Mouse (Mus musculus) ES-E14 (cell line): ENCODE data around the gene Scand1. TPM values are rescaled to one million over a fixed set of nuclear protein-coding genes. Genes with fewer than 3 reads are reported as not detected.

Experiments
- DNase-seq: peaks from one replicate; pipeline ENCODE4 v3.0.0-alpha.2; 2013; ENCODE audit warnings: low read depth, low spot score
- H3K27ac ChIP-seq: 2 replicates; pipeline ENCODE4 v1.5.1; 2012; ENCODE audit warnings: low read depth, mild to moderate bottlenecking, low read length, moderate library complexity, mixed read lengths; ENCODE audit not compliant: poor library complexity, insufficient read depth, severe bottlenecking
- H3K36me3 ChIP-seq: 2 replicates; pipeline ENCODE4 v1.6.1; 2012; ENCODE audit warnings: mild to moderate bottlenecking, low read length, moderate library complexity, mixed read lengths; ENCODE audit not compliant: control insufficient read depth, poor library complexity, insufficient read depth, severe bottlenecking
- H3K4me1 ChIP-seq, 2 experiments: fragments of 150-350 bp in 1 of 2; sonication (generic) in 1 of 2; 2 replicates each; pipeline ENCODE4 v1.6.1; 2012; ENCODE audit warnings: low read length in 2 of 2, mild to moderate bottlenecking in 1 of 2, mixed read lengths in 1 of 2; ENCODE audit not compliant: control insufficient read depth in 2 of 2, insufficient read depth in 2 of 2, poor library complexity in 1 of 2
- H3K4me3 ChIP-seq, 2 experiments: fragments of 150-350 bp in 1 of 2; sonication (generic) in 1 of 2; 2 replicates each; pipeline ENCODE4 v1.5.1; 2012; ENCODE audit warnings: low read length in 2 of 2, low read depth in 1 of 2, mild to moderate bottlenecking in 1 of 2, mixed read lengths in 1 of 2; ENCODE audit not compliant: insufficient read depth in 1 of 2, poor library complexity in 1 of 2, severe bottlenecking in 1 of 2
- H3K9ac ChIP-seq: 2 replicates; pipeline ENCODE4 v1.6.1; 2012; ENCODE audit warnings: low read depth, mild to moderate bottlenecking, low read length, mixed read lengths; ENCODE audit not compliant: poor library complexity, insufficient read depth, severe bottlenecking
- H3K9me3 ChIP-seq: fragments of 150-350 bp; sonication (generic); 2 replicates; pipeline ENCODE4 v1.6.1; 2012; ENCODE audit warnings: low read depth, mild to moderate bottlenecking, low read length; ENCODE audit not compliant: control insufficient read depth, insufficient read depth
- CHD2 ChIP-seq: IDR thresholded peaks from 2 replicates; pipeline ENCODE4 v1.6.1; 2014; ENCODE audit warnings: mild to moderate bottlenecking, low read depth, low read length, inconsistent platforms
- HCFC1 ChIP-seq: IDR thresholded peaks from 2 replicates; pipeline ENCODE4 v1.6.1; 2012; ENCODE audit warnings: low read length, inconsistent platforms, borderline replicate concordance; ENCODE audit not compliant: insufficient read depth
- MAFK ChIP-seq: IDR thresholded peaks from 2 replicates; pipeline ENCODE4 v1.6.1; 2014; ENCODE audit warnings: mild to moderate bottlenecking, low read depth, low read length, inconsistent platforms; ENCODE audit not compliant: insufficient read depth
- ZC3H11A ChIP-seq: IDR thresholded peaks from 2 replicates; pipeline ENCODE4 v1.6.1; 2012; ENCODE audit warnings: low read depth, mild to moderate bottlenecking, inconsistent platforms, low read length, borderline replicate concordance
- ZNF384 ChIP-seq: IDR thresholded peaks from 2 replicates; pipeline ENCODE4 v1.6.1; 2012; ENCODE audit warnings: low read depth, low read length, inconsistent platforms
- in situ Hi-C, 2 experiments: fragments of 600-800 bp; cut with MboI; formaldehyde crosslinking; loops; one replicate each; pipeline ENCODE4 v1.15.1; 2025; ENCODE audit warnings: low sequenced_read_pairs in 2 of 2, inconsistent platforms in 1 of 2; ENCODE audit not compliant: unreplicated experiment in 2 of 2
- total RNA-seq: library from RNA; depleted of rRNA; stranded (reverse); fragments of 300-350 nt; gene quantifications from 2 replicates; pipeline ENCODE4 v1.2.3, GENCODE M21; 2012

Gene Scand1
- total RNA-seq, 1 experiment = 26.0 TPM

GRCm38 (mm10) chr2:156304351-156304750, 8.2 kb downstream of the Scand1 start:
- no peaks in the 10 kb centered on the region for H3K9me3 ChIP-seq
- H3K9ac ChIP-seq = no peak overlapping the region
- no peak for TF ChIP-seq MAFK
- no peak for TF ChIP-seq ZC3H11A
- TF ChIP-seq CHD2 = no peak
- no peak for TF ChIP-seq HCFC1
- no peak for TF ChIP-seq ZNF384
- no peak overlapping the region for H3K27ac ChIP-seq
- H3K4me1 ChIP-seq = no peaks in the 10 kb centered on the region
- no peak for DNase-seq
- peaks cover 39% of the 10 kb centered on the region for H3K36me3 ChIP-seq
- no peak overlapping the region for H3K4me3 ChIP-seq
- in situ Hi-C loops = no loop called here

- no peak for DNase-seq
- in situ Hi-C loops = no loop called here
- H3K9ac ChIP-seq = no peak overlapping the region
- H3K4me3 ChIP-seq = no peak overlapping the region
- no peaks in the 10 kb centered on the region for H3K4me1 ChIP-seq
- peaks cover 42% of the 10 kb centered on the region for H3K36me3 ChIP-seq
- no peaks in the 10 kb centered on the region for H3K9me3 ChIP-seq
- H3K27ac ChIP-seq = no peak overlapping the region
- TF ChIP-seq HCFC1 (no peak), CHD2 (no peak), ZNF384 (no peak), ZC3H11A (no peak), MAFK (no peak)
These were observed 10.4 kb downstream of the Scand1 start for GRCm38 (mm10) chr2:156302063-156302462.

- H3K4me3 ChIP-seq = no peak overlapping the region
- in situ Hi-C loops = no loop called here
- H3K4me1 ChIP-seq = no peaks in the 10 kb centered on the region
- H3K9me3 ChIP-seq = no peaks in the 10 kb centered on the region
- no peak for DNase-seq
- H3K36me3 ChIP-seq = peaks cover 40% of the 10 kb centered on the region
- H3K27ac ChIP-seq = no peak overlapping the region
- no peak overlapping the region for H3K9ac ChIP-seq
- TF ChIP-seq ZC3H11A (no peak), HCFC1 (no peak), MAFK (no peak), ZNF384 (no peak), CHD2 (no peak)
These were observed 14.0 kb downstream of the Scand1 start for GRCm38 (mm10) chr2:156298458-156298857.

- in situ Hi-C loops = no loop called here
- no peak for DNase-seq
- Histone ChIP-seq H3K36me3 (peaks cover 42% of the 10 kb centered on the region), H3K4me3 (no peak overlapping the region), H3K27ac (no peak overlapping the region), H3K9ac (no peak overlapping the region), H3K9me3 (no peaks in the 10 kb centered on the region), H3K4me1 (no peaks in the 10 kb centered on the region)
- TF ChIP-seq ZNF384 (no peak), ZC3H11A (no peak), MAFK (no peak), CHD2 (no peak), HCFC1 (no peak)
These were observed 14.9 kb downstream of the Scand1 start for GRCm38 (mm10) chr2:156297653-156298052.

GRCm38 (mm10) chr2:156296190-156296589, 16.3 kb downstream of the Scand1 start:
- no peak overlapping the region for H3K4me3 ChIP-seq
- TF ChIP-seq MAFK = no peak
- TF ChIP-seq CHD2 = no peak
- TF ChIP-seq ZC3H11A = no peak
- no peak for TF ChIP-seq HCFC1
- no peak for TF ChIP-seq ZNF384
- H3K4me1 ChIP-seq = no peaks in the 10 kb centered on the region
- no peaks in the 10 kb centered on the region for H3K9me3 ChIP-seq
- DNase-seq = no peak
- H3K9ac ChIP-seq = no peak overlapping the region
- H3K36me3 ChIP-seq = peaks cover 41% of the 10 kb centered on the region
- in situ Hi-C loops = no loop called here
- no peak overlapping the region for H3K27ac ChIP-seq
